24 mouse cellular contexts compared by ENCODE assay signal in genomic region chr6:7785407-7785806, GRCm38 (mm10).
"Had no signal": no experiment of that assay in that cellular context is flagged by ENCODE, and none has a peak within 500 bp of the region (broad histone marks: within the 10 kb centered on the region; RNA-seq: fewer than 3 reads in every experiment).

No protein-coding gene starts in this region.

- H3K9me3 ChIP-seq: heart, embryonic 15.5 days; hindbrain, embryonic 13.5 days; hindbrain, embryonic 15.5 days; limb, embryonic 12.5 days had no signal

- H3K27me3 ChIP-seq: heart, embryonic 13.5 days; heart, embryonic 15.5 days; hindbrain, embryonic 13.5 days; hindbrain, embryonic 15.5 days; limb, embryonic 12.5 days had no signal

- H3K4me1 ChIP-seq: heart, embryonic 15.5 days had no signal

- H3K9ac ChIP-seq: heart, embryonic 13.5 days; heart, embryonic 15.5 days; hindbrain, embryonic 13.5 days; hindbrain, embryonic 15.5 days; limb, embryonic 12.5 days had no signal

- DNase-seq: gastrocnemius, postnatal 14 days; gastrocnemius, postnatal 36 days; heart, adult 11 months; heart, adult 2 months; heart, postnatal 14 days; heart, postnatal 36 days; kidney, adult 11 months; kidney, adult 2 months; kidney, adult 9 months; kidney, postnatal 10 days; kidney, postnatal 25 days; kidney, postnatal 4 days; left cerebral cortex, postnatal 4 days; liver had no signal

- H3K27ac ChIP-seq: heart, adult 2 months; heart, embryonic 13.5 days; heart, embryonic 15.5 days; hindbrain, embryonic 13.5 days; hindbrain, embryonic 15.5 days; hindbrain, postnatal 0 days; layer of hippocampus, adult 2 months; limb, embryonic 12.5 days had no signal

- H3K36me3 ChIP-seq: heart, embryonic 13.5 days; heart, embryonic 15.5 days; hindbrain, embryonic 13.5 days; hindbrain, embryonic 15.5 days; limb, embryonic 12.5 days had no signal

- H3K4me3 ChIP-seq: heart, adult 2 months; heart, embryonic 13.5 days; heart, embryonic 15.5 days; hindbrain, embryonic 13.5 days; hindbrain, embryonic 15.5 days; layer of hippocampus, adult 2 months; limb, embryonic 12.5 days had no signal

- ATAC-seq: hindbrain, postnatal 0 days; intestine, embryonic 16.5 days had no signal

- H3K4me2 ChIP-seq: heart, embryonic 11.5 days; heart, embryonic 13.5 days; heart, embryonic 15.5 days; hindbrain, embryonic 13.5 days; hindbrain, embryonic 15.5 days; limb, embryonic 12.5 days; liver, embryonic 11.5 days had no signal
